Mouse (Mus musculus) granulocyte monocyte progenitor cell, adult 5-6 weeks (primary cell): Measurements from ENCODE around the gene Mum1. TPM values are rescaled to one million over a fixed set of nuclear protein-coding genes. Genes with fewer than 3 reads are reported as not detected.
"Not testable (repeated sequence)": the region's sequence is repeated elsewhere in the genome, so short reads cannot be mapped to it uniquely, and the experiment has no call there.

Source experiments
- ATAC-seq: replicated peaks from 2 replicates; pipeline ENCODE4 v1.8.0; 2016; ENCODE audit warnings: mild to moderate bottlenecking, moderate TSS enrichment, inconsistent platforms; ENCODE audit not compliant: poor library complexity, severe bottlenecking
- total RNA-seq, 2 experiments: library from RNA; stranded (forward) in 1 of 2; stranded (reverse) in 1 of 2; fragments of 200-712, 200-1000 nt in 1 of 2; fragments of >200 nt in 1 of 2; fragmentation: Nextera tagmentation in 1 of 2; gene quantifications; 2 replicates each; pipeline ENCODE4 v1.2.3; 2014 to 2017

Gene Mum1
- total RNA-seq, 2 experiments from 2014 or later, result 31.0 to 53.1 TPM

DNA sequence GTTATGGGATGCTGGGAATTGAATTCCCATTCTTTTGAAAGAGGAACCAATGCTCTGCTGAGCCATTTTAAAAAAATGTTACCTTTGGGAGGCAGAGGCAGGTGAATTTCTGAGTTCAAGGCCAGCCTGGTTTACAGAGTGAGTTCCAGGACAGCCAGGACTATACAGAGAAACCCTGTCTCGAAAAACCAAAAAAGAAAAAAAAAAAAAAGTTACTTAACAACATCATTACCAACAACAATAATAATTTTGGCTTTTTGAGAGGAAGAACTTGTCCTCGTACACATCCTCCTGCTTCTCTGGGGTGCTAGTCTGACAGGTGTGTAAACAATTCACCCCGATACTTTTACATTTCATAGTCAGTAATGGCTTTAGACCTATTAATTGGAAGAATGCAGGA, 22.2 kb downstream of the Mum1 start:
- ATAC-seq, result not testable (repeated sequence)

GRCm38 (mm10) chr10:80248971-80249640, 22.9 kb downstream of the Mum1 start, which contains the start of gene Ndufs7:
Ndufs7 (plus strand) TSS chr10:80249121.
- peak; percentile 75 for ATAC-seq

- no peak for ATAC-seq
These were observed 23.8 kb downstream of the Mum1 start for GRCm38 (mm10) chr10:80250059-80250458.

DNA sequence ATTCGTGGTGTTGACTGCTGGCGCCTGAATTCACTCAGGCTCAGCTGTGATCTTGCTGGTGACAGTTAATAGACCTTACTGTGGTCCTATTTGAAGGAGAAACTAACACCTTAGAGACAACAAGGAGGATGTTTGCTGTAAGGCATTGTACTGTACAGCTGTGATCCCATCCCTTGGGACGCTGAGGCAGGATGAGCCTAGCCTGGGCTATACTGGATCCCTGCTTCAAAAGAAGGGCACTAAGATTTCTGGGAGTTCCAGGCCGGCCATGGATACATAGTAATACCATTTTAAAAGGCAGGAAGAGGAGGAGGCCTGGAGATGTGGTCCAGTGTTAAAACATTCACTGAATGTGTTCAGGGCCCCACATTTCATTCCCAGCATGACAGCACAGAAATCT, 24.3 kb downstream of the Mum1 start:
- ATAC-seq, result no peak

- ATAC-seq, result no peak
These were observed 25.8 kb downstream of the Mum1 start for GRCm38 (mm10) chr10:80252011-80252410.

- ATAC-seq, result no peak
These were observed 26.4 kb downstream of the Mum1 start for GRCm38 (mm10) chr10:80252493-80253274.

GRCm38 (mm10) chr10:80253551-80253950, 27.3 kb downstream of the Mum1 start:
- no peak for ATAC-seq

- ATAC-seq, result no peak
These were observed 28.4 kb downstream of the Mum1 start for GRCm38 (mm10) chr10:80254331-80255297.

- no peak for ATAC-seq
These were observed 29.8 kb downstream of the Mum1 start for GRCm38 (mm10) chr10:80255881-80256535.

- ATAC-seq, result no peak
These were observed 31.7 kb downstream of the Mum1 start for GRCm38 (mm10) chr10:80257936-80258335.

DNA sequence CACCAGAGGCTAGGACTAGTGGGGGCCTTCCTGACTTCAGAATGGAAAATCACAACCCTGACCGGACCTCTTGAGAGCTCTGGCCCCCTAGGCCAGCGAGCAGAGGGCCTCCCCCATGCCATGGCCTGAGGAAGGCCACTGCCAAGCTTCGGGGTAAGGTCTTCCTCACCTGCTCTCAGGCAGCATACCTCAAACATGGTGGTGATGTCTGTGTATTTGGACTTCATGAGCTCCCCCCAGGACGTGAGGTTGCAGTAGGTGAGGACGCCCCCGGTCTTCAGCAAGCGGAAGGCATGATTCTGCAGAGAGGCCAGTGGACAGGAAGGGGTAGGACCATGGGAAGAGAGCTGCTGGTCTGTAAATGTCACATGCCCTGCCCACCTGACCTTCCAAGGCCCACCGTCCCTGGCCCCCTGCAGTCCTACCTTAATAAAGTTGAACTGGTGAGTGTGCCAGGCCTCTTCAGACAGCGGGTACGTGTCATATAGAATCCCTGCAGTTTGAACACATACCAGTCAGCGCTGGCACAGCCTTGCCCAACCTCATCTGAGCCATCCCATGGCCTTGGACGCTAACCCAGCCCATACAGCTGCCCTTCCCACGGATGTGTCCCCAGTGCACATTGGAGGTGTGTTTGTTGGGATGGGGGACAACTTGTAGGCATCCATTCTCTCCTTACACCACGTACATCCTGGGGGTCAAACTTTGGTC, 32.7 kb downstream of the Mum1 start:
- ATAC-seq, result no peak

DNA sequence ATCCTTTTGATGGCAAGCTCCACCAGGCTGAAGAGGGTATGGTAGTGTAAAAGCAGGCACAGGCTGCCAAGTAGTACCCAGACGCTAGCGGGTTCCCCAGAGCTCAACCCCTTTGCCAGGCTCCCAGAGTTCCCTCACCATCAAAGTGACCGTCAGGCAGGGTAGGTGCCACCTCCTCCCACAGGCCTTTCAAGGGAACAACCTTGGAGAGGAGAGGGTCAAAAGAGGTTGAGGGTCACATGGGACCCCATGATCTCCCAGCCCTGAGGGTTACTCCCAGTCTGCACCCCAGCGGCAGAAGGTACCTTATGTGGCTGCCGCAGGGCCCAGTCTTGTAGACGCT, 33.2 kb downstream of the Mum1 start:
- ATAC-seq, result no peak

GRCm38 (mm10) chr10:80259861-80260641, 33.8 kb downstream of the Mum1 start:
- ATAC-seq, result no peak

DNA sequence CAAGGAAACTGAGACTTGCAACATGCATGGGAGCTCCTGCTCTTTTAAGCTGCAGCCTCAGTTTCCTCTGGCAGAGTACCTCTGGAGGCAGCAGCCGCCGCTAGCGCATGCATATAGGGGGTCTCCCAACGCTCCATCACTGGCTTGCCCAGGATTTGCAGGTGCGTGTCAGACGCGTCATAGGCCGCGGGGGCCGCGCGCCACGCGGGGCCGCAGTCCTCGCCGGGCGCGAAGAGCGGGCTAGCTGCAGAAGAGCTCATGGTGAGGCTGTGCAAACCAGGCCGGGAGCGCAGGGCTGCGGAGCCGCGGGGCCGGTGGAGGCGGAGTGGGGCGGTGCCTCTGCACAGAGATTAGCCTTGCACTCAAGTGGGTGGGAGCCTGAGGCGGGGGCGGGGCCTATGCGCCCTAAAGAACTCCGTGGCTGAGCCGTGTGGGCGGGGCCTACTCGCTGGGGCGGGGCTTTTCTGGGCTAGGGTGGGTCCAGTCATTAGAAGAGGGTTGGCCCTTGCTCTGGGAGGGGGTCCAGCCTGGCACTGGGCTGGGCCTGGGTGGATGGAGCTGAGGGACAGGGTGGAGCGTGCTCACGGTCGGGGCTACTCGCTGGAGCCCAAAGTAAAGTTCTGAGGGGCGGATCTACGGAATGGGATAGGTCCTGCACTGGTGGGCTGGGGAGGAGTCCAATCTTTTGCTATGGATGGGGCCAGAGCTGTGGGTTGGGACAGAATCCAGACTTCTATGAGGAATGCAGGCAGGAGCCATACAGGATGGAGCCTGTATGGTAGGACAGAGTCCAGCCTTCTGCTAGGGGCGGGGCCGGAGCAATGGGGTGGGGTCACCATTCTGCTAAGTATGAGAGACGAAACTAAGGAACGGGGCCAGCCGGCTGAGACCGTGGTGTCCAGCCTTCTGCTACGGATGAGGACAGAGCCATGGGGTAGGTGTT, 34.7 kb downstream of the Mum1 start, which contains the start of the genes Gamt and Dazap1:
TSS of gene Gamt (minus strand) at position 371 of the 943 bp plus-strand sequence.
TSS of gene Dazap1 (plus strand) at position 845 of the 943 bp plus-strand sequence.
- ATAC-seq, result peak; percentile 60

DNA sequence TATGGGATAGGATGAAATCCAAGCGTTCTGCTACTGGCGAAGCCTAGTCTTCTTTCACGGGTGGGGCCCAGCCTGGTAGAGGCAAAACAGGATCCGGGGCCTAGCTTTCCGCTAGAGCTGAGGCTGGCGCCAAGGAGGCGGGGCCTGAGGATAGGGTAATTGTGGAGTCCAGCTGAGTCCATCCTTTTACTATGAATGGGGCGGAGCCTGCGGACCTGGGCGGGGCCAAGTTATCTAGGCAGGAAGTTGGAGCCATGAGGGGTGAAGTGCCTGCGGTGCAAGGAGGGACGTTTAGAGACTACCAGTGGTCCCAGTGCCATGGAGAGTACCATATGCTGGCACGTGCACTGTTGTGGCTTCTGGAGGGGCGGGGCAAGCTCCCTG, 35.3 kb downstream of the Mum1 start:
- peak; percentile 69 for ATAC-seq

DNA sequence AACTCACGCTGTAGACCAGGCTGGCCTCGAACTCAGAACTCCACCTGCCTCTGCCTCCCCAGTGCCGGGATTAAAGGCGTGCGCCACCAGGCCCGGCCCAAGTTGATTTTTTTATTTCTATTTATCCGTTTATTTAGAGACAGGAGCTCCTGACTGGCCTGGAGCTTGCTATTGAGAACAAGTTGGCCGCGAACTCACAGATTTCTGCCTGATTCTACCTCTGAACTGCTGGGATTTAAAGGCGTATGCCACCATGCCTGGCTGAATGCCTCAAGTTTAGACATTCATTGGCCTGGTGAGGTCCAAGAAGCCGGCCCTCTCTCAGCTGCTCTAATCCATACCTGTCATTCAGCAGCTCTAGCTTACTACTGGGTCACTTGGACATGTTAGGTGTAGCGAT, 35.9 kb downstream of the Mum1 start:
- ATAC-seq, result no peak

GRCm38 (mm10) chr10:80262776-80263365, 36.6 kb downstream of the Mum1 start:
- ATAC-seq, result no peak
